Mouse (Mus musculus): ENCODE measurements around the gene Ddn. TPM values are rescaled to one million over a fixed set of nuclear protein-coding genes. Genes with fewer than 3 reads are reported as not detected.

The Ddn gene
- polyA plus RNA-seq, 1 experiment from 2014 or later: 3.2 TPM

- Histone ChIP-seq H3K36me3 (no peaks in the 10 kb centered on the region), H3K9ac (no peak overlapping the region), H3K27me3 (peaks cover 100% of the 10 kb centered on the region), H3K27ac (no peak overlapping the region), H3K4me2 (peak overlapping the region; percentile 53), H3K4me3 (replicated peaks) (peak overlapping the region; percentile 32), H3K4me1 (peaks cover 50% of the 10 kb centered on the region), H3K9me3 (replicated peaks) (no peaks in the 10 kb centered on the region)
- no peak for ATAC-seq (replicated peaks; ENCODE audit: low FRiP score)
- WGBS: 2% methylated on average over 19 of the region's 19 CpGs
Measured at GRCm38 (mm10) chr15:98777005-98777616, 32.2 kb downstream of the Ddn start.

- Histone ChIP-seq H3K27ac (no peak overlapping the region), H3K9me3 (replicated peaks) (no peaks in the 10 kb centered on the region), H3K4me1 (peaks cover 54% of the 10 kb centered on the region), H3K4me3 (replicated peaks) (peak overlapping the region; percentile 31), H3K27me3 (peaks cover 100% of the 10 kb centered on the region), H3K9ac (no peak overlapping the region), H3K4me2 (peak overlapping the region; percentile 53), H3K36me3 (no peaks in the 10 kb centered on the region)
- WGBS: 1% methylated on average over 62 of the region's 62 CpGs
- ATAC-seq (replicated peaks; ENCODE audit: low FRiP score): peak; percentile 38
Measured at GRCm38 (mm10) chr15:98776280-98777004, 32.8 kb downstream of the Ddn start.

GRCm38 (mm10) chr15:98775533-98775932 lies 33.8 kb downstream of the Ddn start:
- Histone ChIP-seq H3K4me3 (replicated peaks) (no peak overlapping the region), H3K36me3 (no peaks in the 10 kb centered on the region), H3K9me3 (replicated peaks) (no peaks in the 10 kb centered on the region), H3K27ac (no peak overlapping the region), H3K9ac (no peak overlapping the region), H3K27me3 (peaks cover 100% of the 10 kb centered on the region), H3K4me1 (peaks cover 54% of the 10 kb centered on the region), H3K4me2 (0 out of 2 replicates have a peak overlapping the region, but pooled peaks have one; percentile 53)
- ATAC-seq (replicated peaks; ENCODE audit: low FRiP score): no peak
- WGBS: 2% methylated on average over 5 of the region's 5 CpGs

GRCm38 (mm10) chr15:98774096-98774495 lies 35.2 kb downstream of the Ddn start:
- no peak for ATAC-seq (replicated peaks; ENCODE audit: low FRiP score)
- no peaks in the 10 kb centered on the region for H3K36me3 ChIP-seq
- H3K27me3 ChIP-seq: peaks cover 99% of the 10 kb centered on the region
- H3K9ac ChIP-seq: no peak overlapping the region
- no peaks in the 10 kb centered on the region for H3K9me3 ChIP-seq (replicated peaks)
- H3K4me3 ChIP-seq (replicated peaks): no peak overlapping the region
- H3K4me1 ChIP-seq: peaks cover 52% of the 10 kb centered on the region
- H3K27ac ChIP-seq: no peak overlapping the region
- H3K4me2 ChIP-seq: no peak overlapping the region
- WGBS: 17% methylated on average over 15 of the region's 15 CpGs

GRCm38 (mm10) chr15:98772511-98773211 lies 36.6 kb downstream of the Ddn start:
- WGBS: 2% methylated on average over 36 of the region's 36 CpGs
- no peaks in the 10 kb centered on the region for H3K36me3 ChIP-seq
- H3K9ac ChIP-seq: peak overlapping the region; percentile 32; the same call in 1 of the 2 replicates
- peaks cover 41% of the 10 kb centered on the region for H3K4me1 ChIP-seq
- no peaks in the 10 kb centered on the region for H3K9me3 ChIP-seq (replicated peaks)
- no peak overlapping the region for H3K27ac ChIP-seq
- peak overlapping the region; percentile 67 for H3K4me2 ChIP-seq
- peaks cover 93% of the 10 kb centered on the region for H3K27me3 ChIP-seq
- peak overlapping the region; percentile 42 for H3K4me3 ChIP-seq (replicated peaks)
- ATAC-seq (replicated peaks; ENCODE audit: low FRiP score): no peak

GRCm38 (mm10) chr15:98771813-98772425 lies 37.4 kb downstream of the Ddn start:
- H3K9me3 ChIP-seq (replicated peaks): no peaks in the 10 kb centered on the region
- peaks cover 34% of the 10 kb centered on the region for H3K4me1 ChIP-seq
- peaks cover 86% of the 10 kb centered on the region for H3K27me3 ChIP-seq
- no peak overlapping the region for H3K27ac ChIP-seq
- H3K9ac ChIP-seq: peak overlapping the region; percentile 32; the same call in 1 of the 2 replicates
- no peak for ATAC-seq (replicated peaks; ENCODE audit: low FRiP score)
- peak overlapping the region; percentile 42 for H3K4me3 ChIP-seq (replicated peaks)
- 5% methylated on average over 12 of the region's 12 CpGs for WGBS
- H3K36me3 ChIP-seq: no peaks in the 10 kb centered on the region
- H3K4me2 ChIP-seq: peak overlapping the region; percentile 67

GRCm38 (mm10) chr15:98768259-98768658 lies 41.0 kb downstream of the Ddn start:
- Histone ChIP-seq H3K9me3 (replicated peaks) (no peaks in the 10 kb centered on the region), H3K27me3 (peaks cover 71% of the 10 kb centered on the region), H3K36me3 (no peaks in the 10 kb centered on the region), H3K27ac (no peak overlapping the region), H3K4me2 (no peak overlapping the region), H3K4me1 (peaks cover 23% of the 10 kb centered on the region), H3K4me3 (replicated peaks) (no peak overlapping the region), H3K9ac (no peak overlapping the region)
- 26% methylated on average over 5 of the region's 5 CpGs for WGBS
- ATAC-seq (replicated peaks; ENCODE audit: low FRiP score): no peak

GRCm38 (mm10) chr15:98765929-98766328 lies 43.4 kb downstream of the Ddn start:
- H3K36me3 ChIP-seq: 0 out of 2 replicates have a peak, but pooled peaks cover 3% of the 10 kb centered on the region
- no peak for ATAC-seq (replicated peaks; ENCODE audit: low FRiP score)
- WGBS: 68% methylated on average over 4 of the region's 4 CpGs

GRCm38 (mm10) chr15:98762670-98763529 lies 46.4 kb downstream of the Ddn start, which contains the start of gene Arf3:
Gene Arf3, minus strand, starts transcription at chr15:98763214.
- peaks cover 29% of the 10 kb centered on the region for H3K36me3 ChIP-seq
- peak within 1 kb of the TSS; percentile 99 for H3K4me3 ChIP-seq (replicated peaks)
- WGBS: under 1% methylated on average over 74 of the region's 76 CpGs
- H3K27ac ChIP-seq: peak within 1 kb of the TSS; percentile 92
- peak within 1 kb of the TSS; percentile 89 for H3K4me2 ChIP-seq
- no peaks in the 10 kb centered on the region for H3K9me3 ChIP-seq (replicated peaks)
- H3K27me3 ChIP-seq: peaks cover 24% of the 10 kb centered on the region
- peak within 1 kb of the TSS; percentile 92 for H3K9ac ChIP-seq
- H3K4me1 ChIP-seq: peaks cover 25% of the 10 kb centered on the region
- peak; percentile 93 for ATAC-seq (replicated peaks; ENCODE audit: low FRiP score)

More at GRCm38 (mm10) chr15:98765929-98766328, 43.4 kb downstream of the Ddn start:
- Histone ChIP-seq H3K4me2 (no peak overlapping the region), H3K9me3 (replicated peaks) (no peaks in the 10 kb centered on the region), H3K4me1 (peaks cover 23% of the 10 kb centered on the region), H3K27ac (no peak overlapping the region), H3K4me3 (replicated peaks) (no peak overlapping the region), H3K9ac (no peak overlapping the region), H3K27me3 (peaks cover 48% of the 10 kb centered on the region)

- peak; percentile 81 for ATAC-seq (replicated peaks; ENCODE audit: low FRiP score)
- Histone ChIP-seq H3K9me3 (replicated peaks) (no peaks in the 10 kb centered on the region), H3K36me3 (peaks cover 32% of the 10 kb centered on the region), H3K9ac (peak overlapping the region; percentile 92), H3K27ac (peak overlapping the region; percentile 92), H3K4me3 (replicated peaks) (peak overlapping the region; percentile 99), H3K27me3 (peaks cover 22% of the 10 kb centered on the region), H3K4me2 (peak overlapping the region; percentile 89), H3K4me1 (peaks cover 25% of the 10 kb centered on the region)
- WGBS: under 1% methylated on average over 24 of the region's 24 CpGs
Measured at GRCm38 (mm10) chr15:98762201-98762621, 47.1 kb downstream of the Ddn start.

GRCm38 (mm10) chr15:98754125-98754524 lies 55.2 kb downstream of the Ddn start:
- Histone ChIP-seq H3K4me2 (no peak overlapping the region), H3K27me3 (no peaks in the 10 kb centered on the region), H3K4me3 (replicated peaks) (no peak overlapping the region), H3K36me3 (peaks cover 36% of the 10 kb centered on the region), H3K4me1 (no peaks in the 10 kb centered on the region), H3K9ac (no peak overlapping the region), H3K27ac (no peak overlapping the region), H3K9me3 (replicated peaks) (no peaks in the 10 kb centered on the region)
- 86% methylated on average over 2 of the region's 2 CpGs for WGBS
- no peak for ATAC-seq (replicated peaks; ENCODE audit: low FRiP score)

Measured in kidney, embryonic 15.5 days (tissue).